Mouse (Mus musculus): ENCODE data around the gene Kif2a. TPM values are rescaled to one million over a fixed set of nuclear protein-coding genes. Genes with fewer than 3 reads are reported as not detected.

The Kif2a gene
- polyA plus RNA-seq (2014; fragmentation: Nextera tagmentation; extraction: Ambion mirVana), result 46.2 and 57.4 TPM in 2 replicates

DNA sequence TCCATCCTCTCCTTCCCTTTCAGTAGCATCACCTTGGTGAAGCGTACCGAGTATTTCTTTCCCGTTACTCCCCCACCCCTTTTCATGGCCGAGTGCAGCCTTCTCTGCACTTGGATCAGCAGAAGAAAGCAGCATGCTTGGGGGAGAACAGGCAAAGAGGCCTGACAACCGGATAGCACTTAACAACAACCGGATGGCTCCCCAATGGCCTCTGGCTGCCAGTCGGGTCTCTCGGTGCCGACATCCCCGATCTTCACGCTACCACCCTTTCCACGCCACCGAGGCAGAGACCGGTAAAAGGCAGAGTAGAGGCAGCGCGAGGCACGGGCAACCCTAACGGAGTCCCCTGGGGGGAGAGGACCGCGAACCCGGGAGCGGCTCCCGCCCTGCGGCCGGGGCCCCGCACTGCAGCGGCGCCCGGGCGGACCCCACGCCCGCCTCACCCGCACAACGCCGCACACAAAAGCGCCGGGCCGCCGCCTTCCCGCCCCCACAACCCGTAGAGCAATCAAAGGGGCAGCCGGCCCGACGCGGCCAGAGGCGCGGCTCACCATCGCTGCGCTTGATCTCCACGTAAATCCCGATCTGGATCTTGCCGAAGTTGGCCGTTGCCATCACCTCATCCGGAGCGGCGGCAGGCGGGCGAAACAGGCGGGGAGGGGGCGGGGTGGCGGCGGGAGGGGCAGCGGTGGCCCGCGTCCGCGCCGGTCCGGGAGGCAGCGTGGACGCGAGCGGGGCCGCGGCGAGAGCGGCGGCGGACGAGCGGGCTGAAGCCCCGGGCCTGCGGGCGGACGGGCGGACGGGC is at the start of gene Kif2a:
Kif2a (minus strand) TSS at position 666 of the 805 bp plus-strand sequence.
- ATAC-seq (ENCODE audit: low read depth), result peak; percentile 76
- Histone ChIP-seq H3K9me3 (ENCODE audit: control insufficient read depth, low read length) (no peaks in the 10 kb centered on the region), H3K4me2 (ENCODE audit: low read depth, low read length) (peak within 1 kb of the TSS; percentile 74), H3K27me3 (ENCODE audit: control insufficient read depth, insufficient read depth, low read length) (no peaks in the 10 kb centered on the region; the same call in 1 of the 2 replicates), H3K9ac (replicated peaks; ENCODE audit: low read depth, low read length) (peak within 1 kb of the TSS; percentile 86), H3K4me1 (ENCODE audit: control insufficient read depth, insufficient read depth, low read length) (peaks cover 8% of the 10 kb centered on the region; the same call in 1 of the 2 replicates), H3K4me3 (ENCODE audit: low read depth, low read length) (peak within 1 kb of the TSS; percentile 75), H3K36me3 (ENCODE audit: control insufficient read depth, insufficient read depth, low read length) (no peaks in the 10 kb centered on the region), H3K27ac (ENCODE audit: low read depth, low read length) (peak within 1 kb of the TSS; percentile 94)
- WGBS, result 0% methylated on average over 44 of the region's 87 CpGs

DNA sequence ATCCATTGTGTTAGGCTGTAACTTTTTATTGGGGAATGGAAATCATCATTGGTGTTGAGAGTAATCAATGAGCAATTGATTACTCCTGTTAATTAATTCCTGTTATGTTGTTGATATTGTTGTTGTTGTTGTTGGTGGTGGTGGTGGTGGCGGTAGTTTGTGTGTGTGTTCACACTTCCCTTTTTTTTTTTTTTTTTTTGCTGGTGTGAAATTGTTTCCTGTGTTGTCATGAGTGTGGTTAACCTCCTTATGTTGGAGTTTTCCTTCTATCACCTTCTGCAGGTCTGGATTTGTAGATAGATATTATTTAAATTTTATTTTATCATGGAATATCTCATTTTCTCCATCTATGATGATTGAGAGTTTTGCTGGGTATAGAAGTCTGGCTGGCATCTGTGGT is 47.1 kb upstream of the Kif2a start:
- WGBS, result 100% methylated on average over 1 of the region's 1 CpGs
- H3K4me1 ChIP-seq (ENCODE audit: control insufficient read depth, insufficient read depth, low read length), result peaks cover 11% of the 10 kb centered on the region; the same call in 1 of the 2 replicates
- no peak for ATAC-seq (ENCODE audit: low read depth)
- H3K9me3 ChIP-seq (ENCODE audit: control insufficient read depth, low read length), result no peaks in the 10 kb centered on the region
- H3K4me3 ChIP-seq (ENCODE audit: low read depth, low read length), result no peak overlapping the region
- no peak overlapping the region for H3K27ac ChIP-seq (ENCODE audit: low read depth, low read length)
- H3K9ac ChIP-seq (replicated peaks; ENCODE audit: low read depth, low read length), result no peak overlapping the region
- no peaks in the 10 kb centered on the region for H3K36me3 ChIP-seq (ENCODE audit: control insufficient read depth, insufficient read depth, low read length)
- H3K4me2 ChIP-seq (ENCODE audit: low read depth, low read length), result no peak overlapping the region
- no peaks in the 10 kb centered on the region for H3K27me3 ChIP-seq (ENCODE audit: control insufficient read depth, insufficient read depth, low read length)

GRCm38 (mm10) chr13:107065098-107065855 is 43.4 kb upstream of the Kif2a start:
- ATAC-seq (ENCODE audit: low read depth), result peak; percentile 44; the same call in 1 of the 2 replicates
- H3K36me3 ChIP-seq (ENCODE audit: control insufficient read depth, insufficient read depth, low read length), result no peaks in the 10 kb centered on the region

DNA sequence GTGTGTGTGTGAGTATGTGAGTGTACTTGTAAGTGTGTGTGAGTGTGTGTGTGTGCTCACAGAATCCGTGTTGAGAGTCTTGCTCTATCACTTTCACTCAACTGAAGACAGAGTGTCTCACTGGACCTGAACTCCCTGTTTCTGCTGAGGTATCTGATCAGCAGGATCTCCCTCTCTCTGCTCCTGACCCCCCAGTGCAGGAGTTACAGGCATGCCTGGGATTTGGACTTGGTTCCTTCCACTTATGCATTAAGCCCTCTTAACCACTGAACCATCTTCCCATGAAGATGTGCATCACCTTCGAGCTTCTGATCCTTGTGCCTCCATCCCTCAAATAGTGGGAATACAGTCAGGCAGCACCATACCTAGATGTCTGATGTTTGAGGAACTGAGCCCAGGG is 42.3 kb upstream of the Kif2a start:
- no peak overlapping the region for H3K27ac ChIP-seq (ENCODE audit: low read depth, low read length)
- 84% methylated on average over 2 of the region's 2 CpGs for WGBS
- no peaks in the 10 kb centered on the region for H3K27me3 ChIP-seq (ENCODE audit: control insufficient read depth, insufficient read depth, low read length)
- H3K9ac ChIP-seq (replicated peaks; ENCODE audit: low read depth, low read length), result no peak overlapping the region
- H3K36me3 ChIP-seq (ENCODE audit: control insufficient read depth, insufficient read depth, low read length), result no peaks in the 10 kb centered on the region
- no peaks in the 10 kb centered on the region for H3K9me3 ChIP-seq (ENCODE audit: control insufficient read depth, low read length)
- H3K4me3 ChIP-seq (ENCODE audit: low read depth, low read length), result no peak overlapping the region
- no peak for ATAC-seq (ENCODE audit: low read depth)
- H3K4me2 ChIP-seq (ENCODE audit: low read depth, low read length), result no peak overlapping the region
- no peaks in the 10 kb centered on the region for H3K4me1 ChIP-seq (ENCODE audit: control insufficient read depth, insufficient read depth, low read length)

More at GRCm38 (mm10) chr13:107065098-107065855, 43.4 kb upstream of the Kif2a start:
- Histone ChIP-seq H3K4me3 (ENCODE audit: low read depth, low read length) (no peak overlapping the region), H3K9me3 (ENCODE audit: control insufficient read depth, low read length) (no peaks in the 10 kb centered on the region), H3K4me1 (ENCODE audit: control insufficient read depth, insufficient read depth, low read length) (no peaks in the 10 kb centered on the region), H3K9ac (replicated peaks; ENCODE audit: low read depth, low read length) (no peak overlapping the region), H3K27me3 (ENCODE audit: control insufficient read depth, insufficient read depth, low read length) (no peaks in the 10 kb centered on the region), H3K4me2 (ENCODE audit: low read depth, low read length) (no peak overlapping the region), H3K27ac (ENCODE audit: low read depth, low read length) (no peak overlapping the region)
- WGBS, result 53% methylated on average over 10 of the region's 10 CpGs

GRCm38 (mm10) chr13:107063115-107063807 is 41.3 kb upstream of the Kif2a start:
- H3K4me2 ChIP-seq (ENCODE audit: low read depth, low read length), result no peak overlapping the region
- no peak for ATAC-seq (ENCODE audit: low read depth)
- no peaks in the 10 kb centered on the region for H3K27me3 ChIP-seq (ENCODE audit: control insufficient read depth, insufficient read depth, low read length)
- H3K36me3 ChIP-seq (ENCODE audit: control insufficient read depth, insufficient read depth, low read length), result no peaks in the 10 kb centered on the region
- H3K27ac ChIP-seq (ENCODE audit: low read depth, low read length), result no peak overlapping the region
- H3K4me3 ChIP-seq (ENCODE audit: low read depth, low read length), result no peak overlapping the region
- H3K9ac ChIP-seq (replicated peaks; ENCODE audit: low read depth, low read length), result no peak overlapping the region
- no peaks in the 10 kb centered on the region for H3K9me3 ChIP-seq (ENCODE audit: control insufficient read depth, low read length)
- WGBS, result 70% methylated on average over 7 of the region's 7 CpGs
- no peaks in the 10 kb centered on the region for H3K4me1 ChIP-seq (ENCODE audit: control insufficient read depth, insufficient read depth, low read length)

GRCm38 (mm10) chr13:107060098-107060497 is 38.2 kb upstream of the Kif2a start:
- 77% methylated on average over 7 of the region's 7 CpGs for WGBS
- no peak for ATAC-seq (ENCODE audit: low read depth)
- no peak overlapping the region for H3K9ac ChIP-seq (replicated peaks; ENCODE audit: low read depth, low read length)

GRCm38 (mm10) chr13:107059460-107059859 is 37.5 kb upstream of the Kif2a start:
- Histone ChIP-seq H3K4me1 (ENCODE audit: control insufficient read depth, insufficient read depth, low read length) (no peaks in the 10 kb centered on the region), H3K9me3 (ENCODE audit: control insufficient read depth, low read length) (no peaks in the 10 kb centered on the region), H3K4me2 (ENCODE audit: low read depth, low read length) (no peak overlapping the region), H3K4me3 (ENCODE audit: low read depth, low read length) (no peak overlapping the region), H3K36me3 (ENCODE audit: control insufficient read depth, insufficient read depth, low read length) (no peaks in the 10 kb centered on the region), H3K27ac (ENCODE audit: low read depth, low read length) (no peak overlapping the region), H3K27me3 (ENCODE audit: control insufficient read depth, insufficient read depth, low read length) (no peaks in the 10 kb centered on the region), H3K9ac (replicated peaks; ENCODE audit: low read depth, low read length) (no peak overlapping the region)
- no peak for ATAC-seq (ENCODE audit: low read depth)
- 79% methylated on average over 3 of the region's 3 CpGs for WGBS

More at GRCm38 (mm10) chr13:107060098-107060497, 38.2 kb upstream of the Kif2a start:
- no peaks in the 10 kb centered on the region for H3K4me1 ChIP-seq (ENCODE audit: control insufficient read depth, insufficient read depth, low read length)
- H3K27ac ChIP-seq (ENCODE audit: low read depth, low read length), result no peak overlapping the region
- H3K4me3 ChIP-seq (ENCODE audit: low read depth, low read length), result no peak overlapping the region
- H3K27me3 ChIP-seq (ENCODE audit: control insufficient read depth, insufficient read depth, low read length), result no peaks in the 10 kb centered on the region
- no peaks in the 10 kb centered on the region for H3K36me3 ChIP-seq (ENCODE audit: control insufficient read depth, insufficient read depth, low read length)
- H3K4me2 ChIP-seq (ENCODE audit: low read depth, low read length), result no peak overlapping the region
- no peaks in the 10 kb centered on the region for H3K9me3 ChIP-seq (ENCODE audit: control insufficient read depth, low read length)

DNA sequence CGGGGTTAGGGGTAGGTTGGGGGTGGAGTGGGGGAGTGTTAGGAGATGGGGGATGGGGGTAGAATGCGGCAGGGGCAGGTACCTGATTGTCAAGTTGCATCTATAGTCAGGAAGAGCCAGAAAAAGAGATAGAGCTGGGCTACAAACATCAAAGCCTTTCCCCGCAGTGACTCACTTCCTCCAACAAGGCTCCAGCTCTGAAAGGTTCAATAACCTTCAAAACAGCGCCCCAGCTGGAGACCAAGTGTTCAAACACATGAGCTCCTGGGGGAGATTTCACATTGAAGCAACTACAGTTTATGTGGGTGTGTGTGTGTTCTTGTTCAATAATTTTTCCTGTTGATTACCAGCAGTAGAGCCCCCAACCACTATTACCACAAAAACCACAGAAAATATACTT is 34.4 kb upstream of the Kif2a start:
- Histone ChIP-seq H3K4me2 (ENCODE audit: low read depth, low read length) (no peak overlapping the region), H3K27ac (ENCODE audit: low read depth, low read length) (no peak overlapping the region), H3K27me3 (ENCODE audit: control insufficient read depth, insufficient read depth, low read length) (no peaks in the 10 kb centered on the region), H3K9ac (replicated peaks; ENCODE audit: low read depth, low read length) (no peak overlapping the region), H3K36me3 (ENCODE audit: control insufficient read depth, insufficient read depth, low read length) (no peaks in the 10 kb centered on the region), H3K9me3 (ENCODE audit: control insufficient read depth, low read length) (no peaks in the 10 kb centered on the region), H3K4me3 (ENCODE audit: low read depth, low read length) (no peak overlapping the region), H3K4me1 (ENCODE audit: control insufficient read depth, insufficient read depth, low read length) (no peaks in the 10 kb centered on the region)
- ATAC-seq (ENCODE audit: low read depth), result no peak
- WGBS, result 36% methylated on average over 4 of the region's 4 CpGs
